Mouse (Mus musculus) liver, embryonic 16.5 days (tissue): ENCODE data around the gene 2310046K23Rik. TPM values are rescaled to one million over a fixed set of nuclear protein-coding genes. Genes with fewer than 3 reads are reported as not detected.

ENCODE experiments used
- ATAC-seq: fragments of 200-750 bp; cut with Nextera tagmentation; 2 replicates; pipeline ENCODE4 v1.8.0; 2017; ENCODE audit warnings: low read depth, mild to moderate bottlenecking, moderate number of reproducible peaks, moderate library complexity
- H3K27ac ChIP-seq: fragments of 300-500 bp; sonication (generic); 2 replicates; pipeline ENCODE4 v1.5.1; 2014; ENCODE audit warnings: mild to moderate bottlenecking, low read length
- H3K27me3 ChIP-seq: fragments of 300-500 bp; sonication (generic); 2 replicates; pipeline ENCODE4 v1.6.1; 2014; ENCODE audit warnings: low read depth, low read length, mixed read lengths; ENCODE audit not compliant: control insufficient read depth, insufficient read depth
- H3K36me3 ChIP-seq: fragments of 300-500 bp; sonication (generic); 2 replicates; pipeline ENCODE4 v1.6.1; 2014; ENCODE audit warnings: mild to moderate bottlenecking; ENCODE audit not compliant: control insufficient read depth, insufficient read depth
- H3K4me1 ChIP-seq: fragments of 300-500 bp; sonication (generic); 2 replicates; pipeline ENCODE4 v1.6.1; 2014; ENCODE audit warnings: low read depth, low read length, mixed read lengths; ENCODE audit not compliant: control insufficient read depth
- H3K4me2 ChIP-seq: fragments of 300-500 bp; sonication (generic); 2 replicates; pipeline ENCODE4 v1.6.1; 2014; ENCODE audit warnings: low read depth, low read length, mixed read lengths
- H3K4me3 ChIP-seq: fragments of 300-500 bp; sonication (generic); 2 replicates; pipeline ENCODE4 v1.5.1; 2014; ENCODE audit warnings: low read depth, mild to moderate bottlenecking, low read length
- H3K9ac ChIP-seq: fragments of 300-500 bp; sonication (generic); 2 replicates; pipeline ENCODE4 v1.6.1; 2014; ENCODE audit warnings: low read depth, low read length
- H3K9me3 ChIP-seq: fragments of 300-500 bp; sonication (generic); replicated peaks from 2 replicates; pipeline ENCODE4 v1.6.1; 2016; ENCODE audit warnings: low read length; ENCODE audit not compliant: control insufficient read depth
- WGBS: fragments of 180-500 bp; shearing (Covaris S2); extraction: QIAGEN DNeasy Blood & Tissue Kit; methylation state at CpG from one replicate; pipeline ENCODE4 v1.1.7; 2014; ENCODE audit not compliant: insufficient replicate concordance; 5-methylcytosine and 5-hydroxymethylcytosine counted together
- polyA plus RNA-seq: library from polyadenylated mRNA; unstranded; fragments of >200 nt; fragmentation: Nextera tagmentation; extraction: Ambion mirVana; gene quantifications from 2 replicates; pipeline ENCODE4 v1.2.1, GENCODE M21; 2015

Gene 2310046K23Rik
- not detected in 2 replicates for polyA plus RNA-seq

GRCm38 (mm10) chr3:92534411-92534810 lies at the start of gene 2310046K23Rik:
Gene 2310046K23Rik (minus strand): TSS chr3:92534511.
- ATAC-seq = no peak
- Histone ChIP-seq H3K4me3 (no peak within 1 kb of the TSS), H3K4me1 (no peaks in the 10 kb centered on the region), H3K36me3 (no peaks in the 10 kb centered on the region), H3K27me3 (no peaks in the 10 kb centered on the region), H3K27ac (no peak within 1 kb of the TSS), H3K4me2 (no peak within 1 kb of the TSS), H3K9ac (no peak within 1 kb of the TSS), H3K9me3 (no peaks in the 10 kb centered on the region)
- WGBS = 73% methylated on average over 3 of the region's 3 CpGs

GRCm38 (mm10) chr3:92583164-92583826 lies 49.0 kb upstream of the 2310046K23Rik start:
- Histone ChIP-seq H3K27me3 (no peaks in the 10 kb centered on the region), H3K36me3 (no peaks in the 10 kb centered on the region), H3K4me3 (no peak overlapping the region), H3K9me3 (no peaks in the 10 kb centered on the region), H3K27ac (no peak overlapping the region), H3K4me2 (no peak overlapping the region), H3K4me1 (no peaks in the 10 kb centered on the region), H3K9ac (no peak overlapping the region)
- 52% methylated on average over 3 of the region's 3 CpGs for WGBS
- no peak for ATAC-seq

- Histone ChIP-seq H3K4me3 (no peak overlapping the region), H3K4me1 (no peaks in the 10 kb centered on the region), H3K27me3 (no peaks in the 10 kb centered on the region), H3K27ac (no peak overlapping the region), H3K36me3 (no peaks in the 10 kb centered on the region), H3K9ac (no peak overlapping the region), H3K4me2 (no peak overlapping the region), H3K9me3 (no peaks in the 10 kb centered on the region)
- ATAC-seq = no peak
- WGBS = 53% methylated on average over 1 of the region's 1 CpGs
These were observed 45.2 kb upstream of the 2310046K23Rik start for GRCm38 (mm10) chr3:92579508-92579907.

GRCm38 (mm10) chr3:92578652-92579413 lies 44.5 kb upstream of the 2310046K23Rik start:
- H3K9me3 ChIP-seq = no peaks in the 10 kb centered on the region
- no peak for ATAC-seq
- H3K27ac ChIP-seq = no peak overlapping the region
- no peak overlapping the region for H3K4me3 ChIP-seq
- no peaks in the 10 kb centered on the region for H3K36me3 ChIP-seq
- no peaks in the 10 kb centered on the region for H3K4me1 ChIP-seq
- WGBS = 54% methylated on average over 4 of the region's 4 CpGs
- no peak overlapping the region for H3K4me2 ChIP-seq
- no peak overlapping the region for H3K9ac ChIP-seq
- H3K27me3 ChIP-seq = no peaks in the 10 kb centered on the region

DNA sequence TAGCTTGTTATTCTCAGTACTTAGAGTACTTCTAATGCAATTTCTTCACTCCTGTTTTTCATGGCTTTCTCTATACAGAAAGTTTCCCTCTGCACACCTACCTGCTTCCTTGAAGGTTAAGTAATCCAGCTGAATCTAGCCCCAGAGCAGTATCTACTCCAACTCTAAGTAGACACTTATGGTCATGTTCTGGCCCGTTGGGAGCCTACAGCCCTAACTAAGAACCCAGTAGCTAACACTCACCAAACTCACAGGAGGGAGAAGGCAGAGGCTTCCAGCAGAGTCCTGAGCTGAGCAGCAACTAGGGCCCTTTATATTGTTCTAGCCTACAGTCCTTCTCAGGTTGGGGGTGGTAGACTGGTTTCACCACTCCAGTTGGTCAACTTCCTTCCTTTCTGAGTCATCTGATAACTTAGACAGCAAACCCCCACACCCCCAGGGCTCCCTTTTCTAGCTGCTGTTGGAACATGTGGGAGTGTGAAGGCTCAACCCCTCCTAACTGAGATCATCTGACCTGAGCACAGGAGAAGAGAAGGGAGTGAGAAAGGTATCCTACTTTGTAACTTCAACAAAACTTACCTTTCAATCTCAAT lies 39.2 kb upstream of the 2310046K23Rik start, which contains the start of gene Ivl:
TSS of gene Ivl (minus strand) at position 287 of the 593 bp plus-strand sequence.
- Histone ChIP-seq H3K9me3 (no peaks in the 10 kb centered on the region), H3K4me2 (no peak within 1 kb of the TSS), H3K27ac (no peak within 1 kb of the TSS), H3K4me3 (no peak within 1 kb of the TSS), H3K27me3 (no peaks in the 10 kb centered on the region), H3K36me3 (no peaks in the 10 kb centered on the region), H3K4me1 (no peaks in the 10 kb centered on the region), H3K9ac (no peak within 1 kb of the TSS)
- no peak for ATAC-seq
- 30% methylated on average over 1 of the region's 1 CpGs for WGBS

GRCm38 (mm10) chr3:92572514-92573155 lies 38.3 kb upstream of the 2310046K23Rik start:
- Histone ChIP-seq H3K9ac (no peak overlapping the region), H3K27me3 (no peaks in the 10 kb centered on the region), H3K4me2 (no peak overlapping the region), H3K4me3 (no peak overlapping the region), H3K9me3 (no peaks in the 10 kb centered on the region), H3K27ac (no peak overlapping the region), H3K4me1 (no peaks in the 10 kb centered on the region), H3K36me3 (no peaks in the 10 kb centered on the region)
- 28% methylated on average over 2 of the region's 2 CpGs for WGBS
- ATAC-seq = no peak

GRCm38 (mm10) chr3:92568752-92569151 lies 34.4 kb upstream of the 2310046K23Rik start:
- no peaks in the 10 kb centered on the region for H3K27me3 ChIP-seq
- no peak overlapping the region for H3K27ac ChIP-seq
- H3K4me2 ChIP-seq = no peak overlapping the region
- H3K9ac ChIP-seq = no peak overlapping the region
- 72% methylated on average over 2 of the region's 2 CpGs for WGBS
- H3K4me1 ChIP-seq = no peaks in the 10 kb centered on the region
- no peaks in the 10 kb centered on the region for H3K36me3 ChIP-seq
- no peaks in the 10 kb centered on the region for H3K9me3 ChIP-seq
- H3K4me3 ChIP-seq = no peak overlapping the region
- ATAC-seq = no peak

DNA sequence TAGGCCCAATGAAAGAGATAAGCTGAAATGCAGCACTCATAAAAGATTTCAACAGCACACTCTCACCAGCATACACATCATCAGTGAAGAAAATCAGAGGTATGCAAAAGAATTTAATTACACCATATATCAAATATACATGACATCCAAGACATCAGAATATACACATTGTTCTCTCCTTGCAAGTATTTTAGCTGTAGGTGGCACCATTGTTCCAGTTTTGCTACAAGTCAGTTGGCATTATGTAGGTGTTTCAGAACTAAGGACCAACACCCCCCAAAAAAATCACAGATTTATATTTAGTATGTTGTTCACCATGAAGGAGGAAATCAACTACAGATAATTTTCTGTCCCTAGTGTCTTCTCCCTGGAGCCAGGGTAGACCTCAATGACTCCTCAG lies 31.1 kb upstream of the 2310046K23Rik start:
- H3K27me3 ChIP-seq = no peaks in the 10 kb centered on the region
- H3K4me3 ChIP-seq = no peak overlapping the region
- H3K27ac ChIP-seq = no peak overlapping the region
- no peak overlapping the region for H3K9ac ChIP-seq
- H3K36me3 ChIP-seq = no peaks in the 10 kb centered on the region
- H3K9me3 ChIP-seq = no peaks in the 10 kb centered on the region
- no peak overlapping the region for H3K4me2 ChIP-seq
- ATAC-seq = no peak
- no peaks in the 10 kb centered on the region for H3K4me1 ChIP-seq

DNA sequence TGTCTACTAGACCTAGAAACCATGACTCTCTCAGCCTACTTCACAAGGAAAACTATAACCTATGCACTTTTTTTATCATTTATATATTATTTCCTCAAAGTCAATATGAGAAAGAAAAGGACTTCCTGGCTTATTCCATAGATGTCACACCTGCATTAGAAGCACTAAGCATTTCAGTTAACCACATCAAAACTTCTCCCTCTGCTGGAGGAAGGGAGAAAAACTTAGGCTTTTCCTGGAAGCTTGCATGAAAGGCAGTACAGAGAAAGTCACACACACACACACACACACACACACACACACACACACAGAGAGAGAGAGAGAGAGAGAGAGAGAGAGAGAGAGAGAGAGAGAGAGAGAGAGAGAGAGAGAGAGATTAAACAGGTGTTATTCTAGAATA lies 22.0 kb downstream of the 2310046K23Rik start:
- Histone ChIP-seq H3K27me3 (no peaks in the 10 kb centered on the region), H3K36me3 (no peaks in the 10 kb centered on the region), H3K27ac (no peak overlapping the region), H3K9ac (no peak overlapping the region), H3K4me1 (no peaks in the 10 kb centered on the region), H3K4me2 (no peak overlapping the region), H3K4me3 (no peak overlapping the region), H3K9me3 (no peaks in the 10 kb centered on the region)
- no peak for ATAC-seq
